Mouse (Mus musculus) neutrophil, adult 59 days (primary cell): ENCODE results near the gene Spns2. TPM values are rescaled to one million over a fixed set of nuclear protein-coding genes. Genes with fewer than 3 reads are reported as not detected.

Source experiments
- total RNA-seq, 2 experiments: library from RNA; stranded (reverse); gene quantifications; 1 replicate in 1 of 2; 2 replicates in 1 of 2; pipeline ENCODE4 v1.2.4; 2023

Gene Spns2
- total RNA-seq, result 1 to 10 TPM; 1.2 to 1.3 TPM

GRCm38 (mm10) chr11:72489881-72490301 lies at the start of gene Spns2:
Gene Spns2, minus strand, starts transcription at chr11:72489904.

GRCm38 (mm10) chr11:72440965-72441664 lies 48.6 kb downstream of the Spns2 start, which contains the start of gene Mybbp1a:
Gene Mybbp1a, plus strand, starts transcription at chr11:72441355.

GRCm38 (mm10) chr11:72434963-72435693 lies 54.6 kb downstream of the Spns2 start, which contains the start of gene Ggt6:
Gene Ggt6, plus strand, starts transcription at chr11:72435526.

GRCm38 (mm10) chr11:72411093-72411921 lies 78.4 kb downstream of the Spns2 start, which contains the start of gene Smtnl2:
Gene Smtnl2, minus strand, starts transcription at chr11:72411713.

Other genes with a start within 250 kb of the Spns2 start
- gene Slc13a5, start 222.7 kb downstream of the Spns2 start, total RNA-seq, result 1 to 10 TPM; 1.4 to 1.6 TPM
- 10 to 100 TPM; 12.2 to 15.3 TPM for gene Xaf1, start 188.3 kb downstream of the Spns2 start, total RNA-seq
- gene Fbxo39, start 175.5 kb downstream of the Spns2 start, total RNA-seq, result not detected
- gene Tekt1, start 127.5 kb downstream of the Spns2 start, total RNA-seq, result not detected
- gene Smtnl2, start 78.2 kb downstream of the Spns2 start, total RNA-seq, result under 1 TPM; 0.33 to 0.37 TPM
- gene Ggt6, start 54.4 kb downstream of the Spns2 start, total RNA-seq, result not detected
- gene Mybbp1a, start 48.5 kb downstream of the Spns2 start, total RNA-seq, result 10 to 100 TPM; 34.2 to 42.5 TPM
- gene Spns3, start 60.6 kb upstream of the Spns2 start, total RNA-seq, result 10 to 100 TPM in 1 of 2 experiments, 1 to 10 TPM in 1; 8.7 to 10.8 TPM
- 10 to 100 TPM; 19.6 to 19.9 TPM for gene Ube2g1, start 117.4 kb upstream of the Spns2 start, total RNA-seq
- gene Ankfy1, start 200.1 kb upstream of the Spns2 start, total RNA-seq, result 10 to 100 TPM; 63.0 to 78.8 TPM